Comparison of ENCODE assay signal across 11 mouse cellular contexts in the genomic region with DNA sequence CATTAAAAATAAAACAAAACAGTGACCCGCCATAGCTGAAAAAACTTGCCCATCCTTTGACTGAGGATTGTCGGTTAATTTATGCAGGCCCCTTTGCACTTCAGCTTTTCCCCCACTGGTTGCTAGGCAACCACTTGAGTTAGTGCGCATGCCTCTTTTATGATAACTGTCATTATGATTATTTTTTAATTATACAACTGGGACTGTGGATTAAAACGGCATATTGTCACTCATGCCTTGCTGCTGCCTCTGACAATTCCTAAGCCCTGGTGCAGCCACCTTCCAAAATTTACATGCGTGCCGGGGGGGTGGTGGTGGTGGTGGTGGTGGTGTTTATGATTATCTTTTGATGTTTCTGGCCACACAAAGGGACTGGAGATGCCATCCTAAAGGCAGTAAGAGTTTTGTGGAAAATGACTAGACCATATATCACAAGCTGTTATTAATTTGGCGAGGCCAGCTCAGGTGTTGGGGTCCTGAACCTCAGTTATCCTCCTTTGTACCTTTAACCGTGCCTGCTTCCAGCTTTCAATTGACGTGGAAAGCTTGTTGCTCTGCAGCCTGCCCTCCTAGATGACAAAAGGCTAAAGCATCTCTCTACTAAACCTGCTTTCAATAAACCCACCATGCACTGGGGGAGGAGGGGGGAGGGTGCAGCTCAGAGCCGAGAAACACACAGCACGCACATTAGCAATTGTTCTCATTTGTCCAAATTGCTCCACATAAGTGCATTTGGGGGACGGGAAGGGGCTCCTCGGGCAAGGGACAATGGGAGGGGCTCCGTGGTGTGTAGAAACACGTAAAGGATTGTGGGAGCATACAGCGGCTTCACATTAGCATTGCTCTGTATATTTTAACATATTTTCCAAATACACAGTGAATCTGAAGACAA.
A peak's percentile ranks its signal among the peaks of the same experiment; 100 is the strongest.
DNase-seq lines count a peak whose midpoint lies in the region; ATAC-seq and TF ChIP-seq lines count a peak whose summit lies in the region.
"Had no signal": no experiment of that assay in that cellular context is flagged by ENCODE, and none has a peak within 500 bp of the region (broad histone marks: within the 10 kb centered on the region; RNA-seq: fewer than 3 reads in every experiment).

No protein-coding gene starts in this region.

- peaks cover 24% of the 10 kb centered on the region for H3K4me1 ChIP-seq in forebrain, embryonic 14.5 days (ENCODE audit: control insufficient read depth, insufficient read depth, low read length)
- peaks cover 5% of the 10 kb centered on the region; the same call in 1 of the 2 replicates for H3K4me1 ChIP-seq in limb, embryonic 15.5 days

- H3K27me3 ChIP-seq in forebrain, embryonic 14.5 days (replicated peaks; ENCODE audit: control insufficient read depth, insufficient read depth, low read length): no peaks in the 10 kb centered on the region
- H3K27me3 ChIP-seq in limb, embryonic 15.5 days: no peaks in the 10 kb centered on the region

- H3K36me3 ChIP-seq in forebrain, embryonic 14.5 days (ENCODE audit: control insufficient read depth, insufficient read depth, low read length): peaks cover 34% of the 10 kb centered on the region
- H3K36me3 ChIP-seq in limb, embryonic 15.5 days: peaks cover 40% of the 10 kb centered on the region

- ATAC-seq in forebrain, embryonic 14.5 days: peak; percentile 85
- no peak for ATAC-seq in limb, embryonic 15.5 days (ENCODE audit: insufficient number of reproducible peaks, low FRiP score, low TSS enrichment, low read depth)

- peak overlapping the region; percentile 13 for H3K4me3 ChIP-seq in forebrain, embryonic 14.5 days (ENCODE audit: low read depth, low read length)
- H3K4me3 ChIP-seq in limb, embryonic 15.5 days: no peak overlapping the region
- no peak overlapping the region for H3K4me3 ChIP-seq in gastrocnemius, adult 2 months

- peak overlapping the region; percentile 44 for H3K4me2 ChIP-seq in forebrain, embryonic 14.5 days (ENCODE audit: low read length)
- no peak overlapping the region for H3K4me2 ChIP-seq in limb, embryonic 15.5 days

- 8% methylated on average over 16 of the region's 16 CpGs for WGBS in forebrain, embryonic 14.5 days
- WGBS in limb, embryonic 15.5 days: 48% methylated on average over 16 of the region's 16 CpGs

- no peaks in the 10 kb centered on the region for H3K9me3 ChIP-seq in forebrain, embryonic 14.5 days (replicated peaks; ENCODE audit: control insufficient read depth, low read length)
- no peaks in the 10 kb centered on the region for H3K9me3 ChIP-seq in limb, embryonic 15.5 days

- no peak for TF ChIP-seq CTCF in gastrocnemius, adult 2 months (IDR thresholded peaks at IDR 0.05)

- intact Hi-C loops in gastrocnemius, adult 2 months (cut with DNase I): no loop called here

- peak overlapping the region; percentile 98 for H3K27ac ChIP-seq in forebrain, embryonic 14.5 days (ENCODE audit: low read depth, low read length)
- peak overlapping the region; percentile 3; the same call in 1 of the 2 replicates for H3K27ac ChIP-seq in limb, embryonic 15.5 days
- no peak overlapping the region for H3K27ac ChIP-seq in gastrocnemius, adult 2 months

- DNase-seq in right cerebral cortex, postnatal 4 days: peak; percentile 57
- no peak for DNase-seq in right cerebral cortex, postnatal 14 days
- DNase-seq in forebrain, embryonic 14.5 days (ENCODE audit: low spot score): peak; percentile 95
- DNase-seq in retina, postnatal 7 days (ENCODE audit: low read depth, low spot score): peak; percentile 42
- DNase-seq in gastrocnemius, adult 18-20 months (ENCODE audit: low spot score): no peak
- no peak for DNase-seq in kidney, postnatal 25 days
- DNase-seq in gastrocnemius, adult 2 months: no peak
- DNase-seq: gastrocnemius, postnatal 10 days; kidney, adult 8-10 months; thymus, adult 2 months had no signal

- peak overlapping the region; percentile 53 for H3K9ac ChIP-seq in forebrain, embryonic 14.5 days (ENCODE audit: low read length)
- H3K9ac ChIP-seq in limb, embryonic 15.5 days: no peak overlapping the region

Comparison
In these comparisons a context has a peak if more than half of its experiments do, and no peak if none do; other contexts are left out.
1. DNase-seq: peak in right cerebral cortex, postnatal 4 days (single experiment), forebrain, embryonic 14.5 days (single experiment) and retina, postnatal 7 days (single experiment); none in right cerebral cortex, postnatal 14 days (single experiment), gastrocnemius, adult 18-20 months (single experiment), kidney, postnatal 25 days (0 of 2) and gastrocnemius, adult 2 months (single experiment).